Mouse (Mus musculus) MEL (cell line): ENCODE results near the gene Gabrr3. TPM values are rescaled to one million over a fixed set of nuclear protein-coding genes. Genes with fewer than 3 reads are reported as not detected.
A peak's percentile ranks its signal among the peaks of the same experiment; 100 is the strongest.
"Not testable (repeated sequence)": the region's sequence is repeated elsewhere in the genome, so short reads cannot be mapped to it uniquely, and the experiment has no call there.

Experiments used
- DNase-seq: peaks from one replicate; pipeline ENCODE4 v3.0.0; 2011; ENCODE audit warnings: low read depth, low spot score
- H3K27ac ChIP-seq: 2 replicates; pipeline ENCODE4 v1.5.1; 2012; ENCODE audit warnings: low read depth, mild to moderate bottlenecking, control low read depth, low read length, moderate library complexity; ENCODE audit not compliant: control insufficient read depth
- H3K27me3 ChIP-seq, 2 experiments: fragments of 150-350 bp in 1 of 2; sonication (generic) in 1 of 2; 2 replicates each; pipeline ENCODE4 v1.6.1; 2012; ENCODE audit warnings: low read length in 2 of 2, mild to moderate bottlenecking in 2 of 2, improper control_type of control experiment in 1 of 2, moderate library complexity in 1 of 2; ENCODE audit not compliant: insufficient read depth in 2 of 2, control insufficient read depth in 1 of 2
- H3K36me3 ChIP-seq, 2 experiments: 2 replicates each; pipeline ENCODE4 v1.6.1; 2012 to 2014; ENCODE audit warnings: low read length in 2 of 2, improper control_type of control experiment in 1 of 2, inconsistent platforms in 1 of 2, mild to moderate bottlenecking in 1 of 2; ENCODE audit not compliant: insufficient read depth in 2 of 2, control insufficient read depth in 1 of 2
- H3K4me1 ChIP-seq, 2 experiments: fragments of 150-350 bp in 1 of 2; sonication (generic) in 1 of 2; 2 replicates each; pipeline ENCODE4 v1.6.1; 2012; ENCODE audit warnings: low read length in 2 of 2, improper control_type of control experiment in 1 of 2, mild to moderate bottlenecking in 1 of 2; ENCODE audit not compliant: insufficient read depth in 2 of 2, control insufficient read depth in 1 of 2
- H3K4me3 ChIP-seq, 2 experiments: fragments of 150-350 bp in 1 of 2; sonication (generic) in 1 of 2; 2 replicates each; pipeline ENCODE4 v1.5.1; 2012; ENCODE audit warnings: low read depth in 2 of 2, low read length in 2 of 2, mild to moderate bottlenecking in 2 of 2, moderate library complexity in 2 of 2, control low read depth in 1 of 2, improper control_type of control experiment in 1 of 2; ENCODE audit not compliant: control insufficient read depth in 1 of 2, insufficient read depth in 1 of 2
- H3K79me2 ChIP-seq: 2 replicates; pipeline ENCODE4 v1.6.1; 2012; ENCODE audit warnings: mild to moderate bottlenecking, low read length, moderate library complexity; ENCODE audit not compliant: control insufficient read depth, poor library complexity, insufficient read depth
- H3K9ac ChIP-seq: 2 replicates; pipeline ENCODE4 v1.6.1; 2012; ENCODE audit warnings: low read depth, mild to moderate bottlenecking, control low read depth, low read length, moderate library complexity; ENCODE audit not compliant: control insufficient read depth, poor library complexity, severe bottlenecking
- H3K9me3 ChIP-seq: fragments of 150-350 bp; sonication (generic); replicated peaks from 2 replicates; pipeline ENCODE4 v1.6.1; 2012; ENCODE audit warnings: mild to moderate bottlenecking, low read length, improper control_type of control experiment, moderate library complexity; ENCODE audit not compliant: insufficient read depth
- CHD1 ChIP-seq: IDR thresholded peaks from 2 replicates; pipeline ENCODE4 v1.6.1; 2012; ENCODE audit warnings: low read depth, mild to moderate bottlenecking, inconsistent platforms, low read length, improper control_type of control experiment
- E2F4 ChIP-seq: IDR thresholded peaks from 2 replicates; pipeline ENCODE4 v1.6.1; 2011; ENCODE audit warnings: low read depth, low read length, improper control_type of control experiment, borderline replicate concordance
- EP300 ChIP-seq, 2 experiments: IDR thresholded peaks; 2 replicates each; pipeline ENCODE4 v1.6.1; 2011; ENCODE audit warnings: improper control_type of control experiment in 2 of 2, low read length in 2 of 2, low read depth in 1 of 2, mild to moderate bottlenecking in 1 of 2
- JUND ChIP-seq: IDR thresholded peaks from 2 replicates; pipeline ENCODE4 v1.6.1; 2011; ENCODE audit warnings: low read depth, mild to moderate bottlenecking, improper control_type of control experiment, low read length
- KAT2A ChIP-seq: conservative IDR thresholded peaks from 2 replicates; pipeline ENCODE4 v1.6.1; 2012; ENCODE audit warnings: low read depth, low read length, improper control_type of control experiment, inconsistent platforms
- MXI1 ChIP-seq: IDR thresholded peaks from 2 replicates; pipeline ENCODE4 v1.6.1; 2011; ENCODE audit warnings: mild to moderate bottlenecking, low read depth, low read length, improper control_type of control experiment
- MYB ChIP-seq: IDR thresholded peaks from 2 replicates; pipeline ENCODE4 v1.6.1; 2011; ENCODE audit warnings: mild to moderate bottlenecking, low read depth, low read length, improper control_type of control experiment
- RAD21 ChIP-seq: IDR thresholded peaks from 2 replicates; pipeline ENCODE4 v1.6.1; 2011; ENCODE audit warnings: mild to moderate bottlenecking, low read depth, low read length, improper control_type of control experiment
- SIN3A ChIP-seq: IDR thresholded peaks from 2 replicates; pipeline ENCODE4 v1.6.1; 2012; ENCODE audit warnings: low read length, improper control_type of control experiment, inconsistent platforms
- SMC3 ChIP-seq: IDR thresholded peaks from 2 replicates; pipeline ENCODE4 v1.6.1; 2011; ENCODE audit warnings: low read depth, low read length, improper control_type of control experiment
- TBP ChIP-seq: IDR thresholded peaks from 2 replicates; pipeline ENCODE4 v1.8.0; 2011; ENCODE audit warnings: low read depth, low read length, improper control_type of control experiment
- UBTF ChIP-seq: IDR thresholded peaks from 2 replicates; pipeline ENCODE4 v1.6.1; 2012; ENCODE audit warnings: low read depth, mild to moderate bottlenecking, inconsistent platforms, low read length, improper control_type of control experiment, moderate library complexity, borderline replicate concordance; ENCODE audit not compliant: insufficient read depth
- polyA plus RNA-seq, 2 experiments: library from polyadenylated mRNA; stranded (reverse) in 1 of 2; unstranded in 1 of 2; fragments of >175 nt in 1 of 2; fragments of >200 nt in 1 of 2; gene quantifications; 2 replicates each; pipeline versions ENCODE4 v1.2.1 to v1.2.4; 2012; ENCODE audit warnings: low replicate concordance in 2 of 2, low read depth in 1 of 2; ENCODE audit not compliant: insufficient read length in 2 of 2, insufficient read depth in 1 of 2, missing spikeins in 1 of 2
- total RNA-seq: library from RNA; depleted of rRNA; stranded (reverse); fragments of 300-350 nt; gene quantifications from 2 replicates; pipeline ENCODE4 v1.2.3, GENCODE M21; 2012

The Gabrr3 gene
- total and polyA plus RNA-seq, 3 experiments, result not detected

DNA sequence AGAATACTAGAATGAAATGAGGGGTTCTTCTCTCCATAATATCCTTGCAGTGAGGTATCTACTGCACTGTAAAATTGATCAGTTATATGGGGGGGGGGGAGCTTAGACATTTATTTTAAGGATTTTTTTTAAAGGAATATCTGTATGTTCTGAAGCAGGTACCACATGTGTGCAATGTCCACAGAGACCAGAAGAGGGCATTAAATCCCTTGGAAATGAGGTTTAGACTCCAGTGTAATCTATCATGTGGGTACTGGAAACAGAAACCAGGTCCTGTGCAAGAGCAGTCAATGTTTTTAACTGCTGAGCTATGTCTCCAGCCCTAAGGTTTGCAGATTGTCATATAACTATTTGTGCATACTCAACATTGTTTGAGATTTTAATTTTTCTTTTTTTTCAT lies 42.0 kb downstream of the Gabrr3 start:
- H3K4me3 ChIP-seq, result no peak overlapping the region
- no peaks in the 10 kb centered on the region for H3K79me2 ChIP-seq
- no peak overlapping the region for H3K27ac ChIP-seq
- no peak for TF ChIP-seq E2F4
- peak; percentile 16 for TF ChIP-seq RAD21
- peak; percentile 31; the same call in 1 of the 2 replicates for TF ChIP-seq SMC3
- no peaks in the 10 kb centered on the region for H3K4me1 ChIP-seq
- no peaks in the 10 kb centered on the region for H3K9me3 ChIP-seq
- H3K36me3 ChIP-seq, result no peaks in the 10 kb centered on the region
- no peaks in the 10 kb centered on the region for H3K27me3 ChIP-seq
- peak; percentile 17 for DNase-seq
- no peak overlapping the region for H3K9ac ChIP-seq

DNA sequence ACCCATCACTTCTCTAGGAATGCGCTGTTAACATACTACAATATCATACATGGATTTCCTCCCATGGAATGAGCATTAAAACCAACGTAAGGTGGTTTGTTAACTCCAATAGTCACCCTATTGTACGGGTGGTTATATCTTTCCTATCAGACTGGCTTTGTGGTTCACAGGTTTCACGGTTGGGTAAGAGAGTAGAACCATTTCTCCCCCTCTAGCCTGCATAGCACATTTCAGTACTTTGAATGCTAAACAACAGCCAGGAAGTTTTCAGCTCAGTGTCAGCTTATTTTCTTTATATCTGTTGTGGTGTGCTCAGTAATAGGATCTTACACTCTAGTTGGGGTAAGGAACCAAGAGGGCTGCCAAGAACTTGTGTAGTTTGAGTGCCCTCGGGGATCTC lies 44.7 kb downstream of the Gabrr3 start:
- Histone ChIP-seq H3K9ac (no peak overlapping the region), H3K36me3 (no peaks in the 10 kb centered on the region), H3K79me2 (no peaks in the 10 kb centered on the region), H3K27ac (no peak overlapping the region), H3K9me3 (no peaks in the 10 kb centered on the region), H3K4me1 (no peaks in the 10 kb centered on the region), H3K4me3 (no peak overlapping the region), H3K27me3 (no peaks in the 10 kb centered on the region)
- no peak for DNase-seq
- no peak for TF ChIP-seq JUND
- no peak for TF ChIP-seq MYB
- no peak for TF ChIP-seq MXI1

DNA sequence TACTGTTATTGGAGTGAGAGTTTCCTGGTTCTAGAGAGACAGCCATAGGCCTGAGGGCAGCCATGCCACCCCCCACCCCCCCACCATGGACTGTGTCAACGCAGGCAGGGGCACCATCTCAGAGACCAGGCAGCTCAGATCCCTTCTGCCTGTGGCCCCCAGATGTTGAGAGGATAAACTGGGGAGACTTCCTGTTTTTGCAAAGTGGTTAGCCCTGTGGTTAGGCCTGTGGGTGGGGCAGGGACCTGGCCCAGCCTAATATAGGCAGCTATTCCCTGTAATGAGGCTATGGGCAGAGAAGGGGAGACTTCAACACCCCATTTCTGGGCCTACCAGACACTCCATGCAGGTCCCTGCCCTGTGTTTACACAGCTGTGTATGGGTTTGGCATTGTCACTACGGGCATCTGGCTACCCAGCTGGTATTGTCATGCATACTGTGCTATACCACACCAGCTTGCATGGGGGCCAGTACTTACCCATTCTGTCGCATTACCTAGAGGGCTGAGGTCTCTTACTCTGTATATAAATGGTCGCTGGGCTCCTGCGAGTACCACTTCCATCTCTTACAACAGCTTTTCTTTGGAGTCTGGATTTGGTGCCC lies 52.2 kb downstream of the Gabrr3 start:
- H3K9ac ChIP-seq, result not testable (repeated sequence)

GRCm38 (mm10) chr16:59463567-59463966 lies 56.4 kb downstream of the Gabrr3 start:
- H3K79me2 ChIP-seq, result no peaks in the 10 kb centered on the region
- no peak overlapping the region for H3K27ac ChIP-seq
- TF ChIP-seq KAT2A (no peak), UBTF (no peak), CHD1 (no peak), MXI1 (no peak), TBP (no peak), EP300 (IDR thresholded peaks at IDR 0.05; ENCODE audit: low read depth in 1 of 2, low read length in 2 of 2) (no peak), SIN3A (no peak)
- no peaks in the 10 kb centered on the region; a peak in 1 of 4 replicates for H3K27me3 ChIP-seq
- H3K4me1 ChIP-seq, result no peaks in the 10 kb centered on the region
- no peak overlapping the region for H3K4me3 ChIP-seq
- no peaks in the 10 kb centered on the region for H3K9me3 ChIP-seq
- DNase-seq, result no peak
- no peaks in the 10 kb centered on the region for H3K36me3 ChIP-seq
- no peak overlapping the region for H3K9ac ChIP-seq

More for the DNA sequence above, 52.2 kb downstream of the Gabrr3 start:
- H3K4me1 ChIP-seq, DNase-seq, H3K27me3 ChIP-seq, H3K9me3 ChIP-seq, H3K36me3 ChIP-seq, H3K4me3 ChIP-seq, H3K27ac ChIP-seq, H3K79me2 ChIP-seq: not testable (repeated sequence)
